Comparison of ENCODE assay signal across 17 mouse cellular contexts in the genomic region with DNA sequence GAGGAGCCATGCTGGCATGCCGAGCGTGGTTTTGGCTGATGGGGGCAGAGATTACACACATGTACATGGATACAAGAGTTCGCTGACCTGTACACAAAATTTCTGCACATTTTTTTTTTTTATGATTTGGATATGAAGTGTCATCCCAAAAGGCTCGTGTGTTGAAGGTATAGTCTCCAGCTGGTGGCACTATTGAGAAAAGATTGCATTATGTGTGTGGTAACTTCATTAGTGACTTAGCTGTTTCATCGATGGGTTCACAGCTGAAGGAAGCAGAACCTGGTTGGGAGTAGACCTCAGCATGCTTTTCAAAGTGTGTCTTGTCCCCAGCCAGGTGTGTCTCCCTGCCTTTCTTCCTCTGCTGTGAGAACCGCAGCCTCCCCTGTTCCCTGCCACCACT. TPM values are rescaled to one million over a fixed set of nuclear protein-coding genes. Genes with fewer than 3 reads are reported as not detected.
DNase-seq lines count a peak whose midpoint lies in the region; ATAC-seq and TF ChIP-seq lines count a peak whose summit lies in the region.
"Had no signal": no experiment of that assay in that cellular context is flagged by ENCODE, and none has a peak within 500 bp of the region (broad histone marks: within the 10 kb centered on the region; RNA-seq: fewer than 3 reads in every experiment).

No protein-coding gene starts in this region.

- H3K4me3 ChIP-seq in forebrain, postnatal 0 days (ENCODE audit: low read depth, low read length), result no peak overlapping the region
- H3K4me3 ChIP-seq in forebrain, embryonic 10.5 days, result no peak overlapping the region
- no peak overlapping the region for H3K4me3 ChIP-seq in lung, embryonic 14.5 days (ENCODE audit: low read depth, low read length)
- H3K4me3 ChIP-seq in lung, adult 2 months (replicated peaks; ENCODE audit: extremely low read depth, low read depth, low read length), result no peak overlapping the region
- H3K4me3 ChIP-seq: midbrain, embryonic 13.5 days; neural tube, embryonic 15.5 days had no signal

- H3K4me1 ChIP-seq in forebrain, postnatal 0 days (ENCODE audit: insufficient read depth), result no peaks in the 10 kb centered on the region
- H3K4me1 ChIP-seq in forebrain, embryonic 10.5 days, result peaks cover 5% of the 10 kb centered on the region; the same call in 1 of the 2 replicates
- H3K4me1 ChIP-seq in lung, embryonic 14.5 days (ENCODE audit: insufficient read depth), result no peaks in the 10 kb centered on the region
- H3K4me1 ChIP-seq in lung, adult 2 months (ENCODE audit: control insufficient read depth, insufficient read depth, low read length), result no peaks in the 10 kb centered on the region
- H3K4me1 ChIP-seq: midbrain, embryonic 13.5 days had no signal

- no peaks in the 10 kb centered on the region for H3K27me3 ChIP-seq in forebrain, postnatal 0 days (ENCODE audit: insufficient read depth, low read length)
- peaks cover 26% of the 10 kb centered on the region; the same call in 1 of the 2 replicates for H3K27me3 ChIP-seq in forebrain, embryonic 10.5 days (ENCODE audit: poor library complexity, severe bottlenecking)
- H3K27me3 ChIP-seq in lung, embryonic 14.5 days (ENCODE audit: insufficient read depth, low read length), result no peaks in the 10 kb centered on the region
- H3K27me3 ChIP-seq: midbrain, embryonic 13.5 days; neural tube, embryonic 15.5 days had no signal

- H3K36me3 ChIP-seq in forebrain, postnatal 0 days (ENCODE audit: insufficient read depth), result no peaks in the 10 kb centered on the region
- no peaks in the 10 kb centered on the region for H3K36me3 ChIP-seq in forebrain, embryonic 10.5 days (replicated peaks)
- no peaks in the 10 kb centered on the region for H3K36me3 ChIP-seq in lung, embryonic 14.5 days (ENCODE audit: insufficient read depth)
- H3K36me3 ChIP-seq: midbrain, embryonic 13.5 days; neural tube, embryonic 15.5 days had no signal

- H3K9me3 ChIP-seq in forebrain, postnatal 0 days (ENCODE audit: low read length), result no peaks in the 10 kb centered on the region
- H3K9me3 ChIP-seq in forebrain, embryonic 10.5 days, result no peaks in the 10 kb centered on the region
- no peaks in the 10 kb centered on the region for H3K9me3 ChIP-seq in lung, embryonic 14.5 days (ENCODE audit: low read depth, low read length)
- H3K9me3 ChIP-seq: midbrain, embryonic 13.5 days; neural tube, embryonic 15.5 days had no signal

- peak; percentile 40 for DNase-seq in forebrain, postnatal 0 days
- no peak for DNase-seq in forebrain, embryonic 10.5 days (ENCODE audit: extremely low spot score, low spot score)
- DNase-seq in lung, embryonic 14.5 days, result peak; percentile 47
- no peak for DNase-seq in lung, adult 2 months
- peak; percentile 29 for DNase-seq in brain, embryonic 14.5 days (ENCODE audit: low read depth)
- peak; percentile 30 for DNase-seq in retina, postnatal 1 day
- DNase-seq in gastrocnemius, postnatal 10 days, result no peak
- DNase-seq in spleen, postnatal 36 days (ENCODE audit: low spot score in 2 of 2), result no peak
- DNase-seq: heart, postnatal 36 days; kidney, postnatal 10 days; right cerebral cortex, postnatal 4 days had no signal

- TF ChIP-seq POLR2A in lung, adult 2 months (IDR thresholded peaks at IDR 0.05; ENCODE audit: borderline replicate concordance, extremely low read depth, low read depth, low read length), result no peak
- no peak for TF ChIP-seq POLR2A in brain, embryonic 14.5 days (IDR thresholded peaks at IDR 0.05; ENCODE audit: borderline replicate concordance, extremely low read depth, insufficient read depth, insufficient read length, poor library complexity, severe bottlenecking)

- ATAC-seq in forebrain, postnatal 0 days, result peak; percentile 32; the same call in 1 of the 2 replicates
- no peak for ATAC-seq in lung, embryonic 14.5 days (ENCODE audit: insufficient read depth)
- ATAC-seq: midbrain, embryonic 13.5 days had no signal

- peak; percentile 45 for TF ChIP-seq CTCF in forebrain, postnatal 0 days (IDR thresholded peaks at IDR 0.05; ENCODE audit: low read depth)
- TF ChIP-seq CTCF in lung, embryonic 14.5 days (IDR thresholded peaks at IDR 0.05; ENCODE audit: low read depth), result 0 out of 2 replicates have a peak, but pooled peaks have one; percentile 33
- no peak for TF ChIP-seq CTCF in lung, adult 2 months (IDR thresholded peaks at IDR 0.05; ENCODE audit: insufficient read depth, low read length)
- TF ChIP-seq CTCF in brain, embryonic 14.5 days (IDR thresholded peaks at IDR 0.05; ENCODE audit: borderline replicate concordance, extremely low read depth, insufficient read depth, insufficient read length), result no peak

- H3K4me2 ChIP-seq in forebrain, postnatal 0 days (ENCODE audit: low read depth), result no peak overlapping the region
- no peak overlapping the region for H3K4me2 ChIP-seq in lung, embryonic 14.5 days
- H3K4me2 ChIP-seq: midbrain, embryonic 13.5 days; neural tube, embryonic 15.5 days had no signal

- whole genome bisulfite sequencing in forebrain, postnatal 0 days, result 73% methylated on average over 6 of the region's 6 CpGs
- 83% methylated on average over 6 of the region's 6 CpGs for WGBS in forebrain, embryonic 10.5 days
- 67% methylated on average over 6 of the region's 6 CpGs for WGBS in lung, embryonic 14.5 days
- 53% methylated on average over 6 of the region's 6 CpGs for WGBS in lung, adult 2 months

- H3K27ac ChIP-seq in forebrain, postnatal 0 days (ENCODE audit: low read depth, low read length), result no peak overlapping the region
- H3K27ac ChIP-seq in forebrain, embryonic 10.5 days, result no peak overlapping the region
- H3K27ac ChIP-seq in lung, embryonic 14.5 days (ENCODE audit: low read depth), result no peak overlapping the region
- H3K27ac ChIP-seq: liver, embryonic 14.5 days; midbrain, embryonic 13.5 days; neural tube, embryonic 15.5 days had no signal

- H3K9ac ChIP-seq in forebrain, postnatal 0 days, result no peak overlapping the region
- H3K9ac ChIP-seq in lung, embryonic 14.5 days, result no peak overlapping the region
- H3K9ac ChIP-seq: liver, embryonic 14.5 days; midbrain, embryonic 13.5 days; neural tube, embryonic 15.5 days had no signal

RNA-seq across cellular contexts. Expression of a gene that starts 1.8 kb away (rescaled TPM):
- not detected in 2 replicates for total RNA-seq in forebrain, postnatal 0 days (2014; rRNA removed)
- polyA plus RNA-seq in forebrain, postnatal 0 days (2015; fragmentation: Nextera tagmentation; extraction: Ambion mirVana), result 0.79 and 1.5 TPM in 2 replicates
- not detected in 2 replicates for polyA plus RNA-seq in forebrain, embryonic 10.5 days (2016; fragmentation: Nextera tagmentation; extraction: Ambion mirVana)
- not detected in 2 replicates for polyA plus RNA-seq in lung, embryonic 14.5 days (2014; fragmentation: Nextera tagmentation; extraction: Ambion mirVana)
- polyA plus RNA-seq in lung, adult 2 months (2012; rRNA removed), result 0.34 and 1.4 TPM in 2 replicates
- 0.40 and 1.0 TPM in 2 replicates for polyA plus RNA-seq in brain, embryonic 14.5 days (2012; rRNA removed)
- not detected for total RNA-seq in gastrocnemius, postnatal 10 days (2021)
- total RNA-seq: heart, postnatal 36 days; left cerebral cortex, postnatal 10 days had no signal
- polyA plus RNA-seq: forebrain, embryonic 11.5 days; gonadal fat pad, adult 2 months; liver, embryonic 14.5 days; midbrain, embryonic 13.5 days had no signal

RNA-seq across cellular contexts. Expression of a gene that starts 41.4 kb away (rescaled TPM):
- 0.38 and 1.4 TPM in 2 replicates for total RNA-seq in forebrain, postnatal 0 days (2014; rRNA removed)
- 0.99 and 1.3 TPM in 2 replicates for polyA plus RNA-seq in forebrain, postnatal 0 days (2015; fragmentation: Nextera tagmentation; extraction: Ambion mirVana)
- not detected in 2 replicates for polyA plus RNA-seq in forebrain, embryonic 10.5 days (2016; fragmentation: Nextera tagmentation; extraction: Ambion mirVana)
- polyA plus RNA-seq in lung, embryonic 14.5 days (2014; fragmentation: Nextera tagmentation; extraction: Ambion mirVana), result 0.91 and 1.7 TPM in 2 replicates
- polyA plus RNA-seq in lung, adult 2 months (2012; rRNA removed), result 2.7 and 10.1 TPM in 2 replicates
- 0.16 and 0.22 TPM in 2 replicates for polyA plus RNA-seq in brain, embryonic 14.5 days (2012; rRNA removed)
- total RNA-seq in gastrocnemius, postnatal 10 days (2021), result 10 to 100 TPM; 14.1 to 15.6 TPM
- total RNA-seq: heart, postnatal 36 days had no signal
- polyA plus RNA-seq: forebrain, embryonic 11.5 days; midbrain, embryonic 13.5 days had no signal

Comparison
In these comparisons a context has a peak if more than half of its experiments do, and no peak if none do; other contexts are left out.
1. DNase-seq: peak in forebrain, postnatal 0 days (single experiment), lung, embryonic 14.5 days (single experiment), brain, embryonic 14.5 days (single experiment) and retina, postnatal 1 day (single experiment); none in forebrain, embryonic 10.5 days (single experiment), lung, adult 2 months (single experiment), gastrocnemius, postnatal 10 days (single experiment) and spleen, postnatal 36 days (0 of 2).
2. CTCF ChIP-seq: peak in forebrain, postnatal 0 days (single experiment) and lung, embryonic 14.5 days (single experiment); none in lung, adult 2 months (single experiment) and brain, embryonic 14.5 days (single experiment).